Mouse (Mus musculus) layer of hippocampus, adult 2 months (tissue): ENCODE measurements around the gene Prmt1. TPM values are rescaled to one million over a fixed set of nuclear protein-coding genes. Genes with fewer than 3 reads are reported as not detected.
A peak's percentile ranks its signal among the peaks of the same experiment; 100 is the strongest.

Experiments used
- DNase-seq, 2 experiments: peaks; one replicate each; pipeline ENCODE4 v3.0.0; 2022; ENCODE audit warnings: low spot score in 2 of 2
- H3K27ac ChIP-seq: fragments of 200-600 bp; 2 replicates; pipeline ENCODE4 v1.8.1; 2022
- H3K4me3 ChIP-seq: fragments of 200-600 bp; 2 replicates; pipeline ENCODE4 v1.8.1; 2022; ENCODE audit warnings: mild to moderate bottlenecking
- CTCF ChIP-seq: fragments of 200-600 bp; conservative IDR thresholded peaks from 2 replicates; pipeline ENCODE4 v1.8.1; 2022; ENCODE audit warnings: antibody characterized with exemption, mild to moderate bottlenecking, moderate library complexity
- microRNA-seq, 2 experiments: library from miRNA; unstranded; fragments of <30 nt; microRNA quantifications; one replicate each; pipeline ENCODE4 v1.2.0; 2021
- total RNA-seq, 2 experiments: library from RNA; stranded (reverse); gene quantifications; 2 replicates each; pipeline ENCODE4 v1.2.3; 2021

The Prmt1 gene
- total RNA-seq, 2 experiments from 2014 or later, result 165 to 171 TPM

- peak overlapping the region; percentile 80 for H3K27ac ChIP-seq
- DNase-seq, result peak in 1 of 2 experiments; percentile 18
- no peak for TF ChIP-seq CTCF
Measured at GRCm38 (mm10) chr7:44949922-44950321, 36.4 kb downstream of the Prmt1 start.

GRCm38 (mm10) chr7:44942904-44943303 lies 43.5 kb downstream of the Prmt1 start, which contains the start of gene Tsks:
Tsks (plus strand) TSS chr7:44943204.
- Histone ChIP-seq H3K4me3 (no peak within 1 kb of the TSS), H3K27ac (no peak within 1 kb of the TSS)
- no peak for DNase-seq
- no peak for TF ChIP-seq CTCF

More at GRCm38 (mm10) chr7:44949922-44950321, 36.4 kb downstream of the Prmt1 start:
- no peak overlapping the region for H3K4me3 ChIP-seq

GRCm38 (mm10) chr7:44938680-44939079 lies 47.7 kb downstream of the Prmt1 start:
- TF ChIP-seq CTCF, result no peak
- Histone ChIP-seq H3K4me3 (no peak overlapping the region), H3K27ac (no peak overlapping the region)
- DNase-seq, result no peak

- DNase-seq, result peak; percentile 99 to 100
- Histone ChIP-seq H3K27ac (peak within 1 kb of the TSS; percentile 96), H3K4me3 (peak within 1 kb of the TSS; percentile 82)
- peak; percentile 53 for TF ChIP-seq CTCF
Measured at GRCm38 (mm10) chr7:44929204-44930151, 56.9 kb downstream of the Prmt1 start, which contains the start of gene Ap2a1. Ap2a1 (minus strand) TSS chr7:44929496.

- no peak for TF ChIP-seq CTCF
- peak overlapping the region; percentile 82 for H3K4me3 ChIP-seq
- DNase-seq, result peak in 1 of 2 experiments; percentile 11
- H3K27ac ChIP-seq, result peak overlapping the region; percentile 96
Measured at GRCm38 (mm10) chr7:44928570-44928969, 57.8 kb downstream of the Prmt1 start.

Small RNAs within 50 kb of the gene (microRNA-seq; reads per million reads assigned to microRNA genes)
- 1.3 to 1.7 reads per million in 2 experiments for gene Mir7054

Other genes starting within 250 kb of the Prmt1 start
- 10 to 100 TPM; 31.7 to 35.4 TPM for gene Vrk3, start 238.2 kb downstream of the Prmt1 start, total RNA-seq
- under 1 TPM; 0.25 to 0.44 TPM for gene Zfp473, start 235.5 kb downstream of the Prmt1 start, total RNA-seq
- 10 to 100 TPM; 29.7 to 33.2 TPM for gene Nup62, start 170.5 kb downstream of the Prmt1 start, total RNA-seq
- gene Il4i1, start 170.2 kb downstream of the Prmt1 start, total RNA-seq, result 1 to 10 TPM; 2.6 to 3.3 TPM
- gene Atf5, start 169.9 kb downstream of the Prmt1 start, total RNA-seq, result 10 to 100 TPM; 27.0 to 30.0 TPM
- 10 to 100 TPM; 76.7 to 84.3 TPM for gene Akt1s1, start 137.6 kb downstream of the Prmt1 start, total RNA-seq
- gene Tbc1d17, start 137.5 kb downstream of the Prmt1 start, total RNA-seq, result 10 to 100 TPM; 69.0 to 81.3 TPM
- 10 to 100 TPM; 33.1 to 36.3 TPM for gene Pnkp, start 129.4 kb downstream of the Prmt1 start, total RNA-seq
- gene Ptov1, start 116.8 kb downstream of the Prmt1 start, total RNA-seq, result 100 to 1,000 TPM; 321 to 335 TPM
- 100 to 1,000 TPM; 103 to 107 TPM for gene Med25, start 93.9 kb downstream of the Prmt1 start, total RNA-seq
- 10 to 100 TPM; 21.6 to 24.8 TPM for gene Fuz, start 90.5 kb downstream of the Prmt1 start, total RNA-seq
- gene Ap2a1, start 57.1 kb downstream of the Prmt1 start, total RNA-seq, result 100 to 1,000 TPM; 298 to 305 TPM
- gene Tsks, start 43.4 kb downstream of the Prmt1 start, total RNA-seq, result 1 to 10 TPM; 1.3 to 2.0 TPM
- gene Cpt1c, start 11.7 kb downstream of the Prmt1 start, total RNA-seq, result 100 to 1,000 TPM; 138 to 140 TPM
- 10 to 100 TPM; 38.4 to 42.7 TPM for gene Irf3, start 11.1 kb upstream of the Prmt1 start, total RNA-seq
- gene Bcl2l12, start 12.1 kb upstream of the Prmt1 start, total RNA-seq, result 1 to 10 TPM; 2.5 to 3.7 TPM
- 100 to 1,000 TPM; 166 to 168 TPM for gene Scaf1, start 29.8 kb upstream of the Prmt1 start, total RNA-seq
- gene Rras, start 31.4 kb upstream of the Prmt1 start, total RNA-seq, result 10 to 100 TPM; 12.4 to 13.1 TPM
- 10 to 100 TPM; 77.6 to 81.4 TPM for gene Prr12, start 66.3 kb upstream of the Prmt1 start, total RNA-seq
- 10 to 100 TPM; 54.2 to 57.7 TPM for gene Nosip, start 75.9 kb upstream of the Prmt1 start, total RNA-seq
- 1 to 10 TPM; 5.7 to 8.4 TPM for gene Prrg2, start 76.1 kb upstream of the Prmt1 start, total RNA-seq
- gene Rcn3, start 105.7 kb upstream of the Prmt1 start, total RNA-seq, result 10 to 100 TPM in 1 of 2 experiments, 1 to 10 TPM in 1; 7.5 to 11.7 TPM
- 10 to 100 TPM; 17.8 to 19.0 TPM for gene Fcgrt, start 117.3 kb upstream of the Prmt1 start, total RNA-seq
- 100 to 1,000 TPM; 436 to 442 TPM for gene Rps11, start 137.9 kb upstream of the Prmt1 start, total RNA-seq
- gene Rpl13a, start 142.2 kb upstream of the Prmt1 start, total RNA-seq, result 100 to 1,000 TPM; 808 to 856 TPM
- not detected for gene Gm45713, start 149.7 kb upstream of the Prmt1 start, total RNA-seq
- 1 to 10 TPM; 9.4 TPM for gene Flt3l, start 149.9 kb upstream of the Prmt1 start, total RNA-seq
- gene Pih1d1, start 167.7 kb upstream of the Prmt1 start, total RNA-seq, result 10 to 100 TPM; 43.0 to 46.1 TPM
- gene Aldh16a1, start 168.0 kb upstream of the Prmt1 start, total RNA-seq, result 10 to 100 TPM; 13.2 to 13.3 TPM
- gene Slc17a7, start 177.4 kb upstream of the Prmt1 start, total RNA-seq, result 1,000 to 10,000 TPM; 1,342 to 1,423 TPM
- gene Gfy, start 193.0 kb upstream of the Prmt1 start, total RNA-seq, result under 1 TPM in 1 of 2 experiments, not detected in 1; 0.20 TPM
- gene Pth2, start 194.4 kb upstream of the Prmt1 start, total RNA-seq, result not detected
- 1 to 10 TPM; 3.5 to 3.9 TPM for gene Ccdc155, start 218.3 kb upstream of the Prmt1 start, total RNA-seq
- 1 to 10 TPM; 1.6 TPM for gene Dkkl1, start 225.6 kb upstream of the Prmt1 start, total RNA-seq
- gene Tead2, start 229.2 kb upstream of the Prmt1 start, total RNA-seq, result 1 to 10 TPM; 4.3 to 5.7 TPM